Mouse (Mus musculus): ENCODE data around the gene Tbc1d19.

Gene Tbc1d19

GRCm38 (mm10) chr5:53953216-53953615, 143.8 kb downstream of the Tbc1d19 start:
- DNase-seq (ENCODE audit: low spot score), result no peak
